Mouse (Mus musculus): ENCODE data around the gene Prkcz.

The Prkcz gene

GRCm38 (mm10) chr4:155245770-155246492 lies 115.2 kb downstream of the Prkcz start:
- DNase-seq (ENCODE audit: low spot score in 2 of 2), result no peak

- DNase-seq (ENCODE audit: low spot score in 2 of 2), result no peak
These were observed 117.9 kb downstream of the Prkcz start for GRCm38 (mm10) chr4:155243233-155243632.

- no peak for DNase-seq (ENCODE audit: low spot score in 2 of 2)
These were observed 118.9 kb downstream of the Prkcz start for GRCm38 (mm10) chr4:155242292-155242691.

- no peak for DNase-seq (ENCODE audit: low spot score in 2 of 2)
These were observed 119.4 kb downstream of the Prkcz start for GRCm38 (mm10) chr4:155241789-155242188.

GRCm38 (mm10) chr4:155239494-155239893 lies 121.7 kb downstream of the Prkcz start:
- DNase-seq (ENCODE audit: low spot score in 2 of 2), result no peak

GRCm38 (mm10) chr4:155238276-155238675 lies 122.9 kb downstream of the Prkcz start:
- no peak for DNase-seq (ENCODE audit: low spot score in 2 of 2)

- DNase-seq (ENCODE audit: low spot score in 2 of 2), result no peak
These were observed 124.3 kb downstream of the Prkcz start for GRCm38 (mm10) chr4:155236737-155237385.

GRCm38 (mm10) chr4:155235311-155236119 lies 125.6 kb downstream of the Prkcz start:
- peak; percentile 65 to 86 for DNase-seq (ENCODE audit: low spot score in 2 of 2)

GRCm38 (mm10) chr4:155234371-155235310 lies 126.5 kb downstream of the Prkcz start:
- DNase-seq (ENCODE audit: low spot score in 2 of 2), result no peak

GRCm38 (mm10) chr4:155233878-155234277 lies 127.3 kb downstream of the Prkcz start:
- DNase-seq (ENCODE audit: low spot score in 2 of 2), result no peak

- no peak for DNase-seq (ENCODE audit: low spot score in 2 of 2)
These were observed 132.7 kb downstream of the Prkcz start for GRCm38 (mm10) chr4:155228461-155228860.

- no peak for DNase-seq (ENCODE audit: low spot score in 2 of 2)
These were observed 133.2 kb downstream of the Prkcz start for GRCm38 (mm10) chr4:155227986-155228385.

GRCm38 (mm10) chr4:155225918-155226317 lies 135.2 kb downstream of the Prkcz start:
- DNase-seq (ENCODE audit: low spot score in 2 of 2), result no peak

GRCm38 (mm10) chr4:155223594-155224528 lies 137.3 kb downstream of the Prkcz start:
- DNase-seq (ENCODE audit: low spot score in 2 of 2), result no peak

- DNase-seq (ENCODE audit: low spot score in 2 of 2), result peak; percentile 100
These were observed 138.1 kb downstream of the Prkcz start for GRCm38 (mm10) chr4:155222841-155223593.

- DNase-seq (ENCODE audit: low spot score in 2 of 2), result no peak
These were observed 138.7 kb downstream of the Prkcz start, which contains the start of gene Ski for GRCm38 (mm10) chr4:155222552-155222840. Gene Ski (minus strand): TSS chr4:155222592.

- peak; percentile 39 to 76 for DNase-seq (ENCODE audit: low spot score in 2 of 2)
These were observed 139.3 kb downstream of the Prkcz start for GRCm38 (mm10) chr4:155221599-155222551.

GRCm38 (mm10) chr4:155221106-155221505 lies 140.1 kb downstream of the Prkcz start:
- no peak for DNase-seq (ENCODE audit: low spot score in 2 of 2)
